Mouse (Mus musculus) cortical plate, adult 2 months (tissue): ENCODE results near the gene Gpbp1. TPM values are rescaled to one million over a fixed set of nuclear protein-coding genes. Genes with fewer than 3 reads are reported as not detected.
A peak's percentile ranks its signal among the peaks of the same experiment; 100 is the strongest.

Source experiments
- H3K27ac ChIP-seq: fragments of 200-500 bp; 2 replicates; pipeline ENCODE4 v1.5.1; 2012; ENCODE audit warnings: low read length, control low read depth, inconsistent platforms; ENCODE audit not compliant: insufficient read depth
- H3K4me1 ChIP-seq: fragments of 200-500 bp; 2 replicates; pipeline ENCODE4 v1.6.1; 2011; ENCODE audit warnings: low read length; ENCODE audit not compliant: control insufficient read depth, insufficient read depth
- H3K4me3 ChIP-seq: fragments of 200-500 bp; 2 replicates; pipeline ENCODE4 v1.5.1; 2011; ENCODE audit warnings: mild to moderate bottlenecking, low read length, control low read depth; ENCODE audit not compliant: insufficient read depth
- CTCF ChIP-seq: fragments of 200-500 bp; IDR thresholded peaks from 2 replicates; pipeline ENCODE4 v1.5.1; 2011; ENCODE audit warnings: mild to moderate bottlenecking, control low read depth, low read length; ENCODE audit not compliant: insufficient read depth; ENCODE audit errors: extremely low read depth
- POLR2A ChIP-seq: fragments of 200-500 bp; IDR thresholded peaks from 2 replicates; pipeline ENCODE4 v1.6.1; 2011; ENCODE audit warnings: mild to moderate bottlenecking, low read length, control low read depth; ENCODE audit not compliant: insufficient read depth; ENCODE audit errors: extremely low read depth
- polyA plus RNA-seq: library from polyadenylated mRNA; depleted of rRNA; stranded (reverse); fragments of >200 nt; gene quantifications from 2 replicates; pipeline ENCODE4 v1.2.3, GENCODE M21; 2012; rRNA removed

Gene Gpbp1
- polyA plus RNA-seq = 45.4 and 47.8 TPM in 2 replicates

- no peaks in the 10 kb centered on the region for H3K4me1 ChIP-seq
- peak within 1 kb of the TSS; percentile 99 for H3K27ac ChIP-seq
- peak; percentile 91 for TF ChIP-seq POLR2A
- TF ChIP-seq CTCF = no peak
- H3K4me3 ChIP-seq = peak within 1 kb of the TSS; percentile 31
These were observed at the start of gene Gpbp1 for GRCm38 (mm10) chr13:111489802-111490723. Gene Gpbp1 (minus strand): TSS chr13:111490111.

- TF ChIP-seq CTCF = no peak
- TF ChIP-seq POLR2A = no peak
- no peak overlapping the region for H3K4me3 ChIP-seq
- H3K27ac ChIP-seq = no peak overlapping the region
- H3K4me1 ChIP-seq = no peaks in the 10 kb centered on the region
These were observed 47.8 kb upstream of the Gpbp1 start for GRCm38 (mm10) chr13:111537718-111538117.

DNA sequence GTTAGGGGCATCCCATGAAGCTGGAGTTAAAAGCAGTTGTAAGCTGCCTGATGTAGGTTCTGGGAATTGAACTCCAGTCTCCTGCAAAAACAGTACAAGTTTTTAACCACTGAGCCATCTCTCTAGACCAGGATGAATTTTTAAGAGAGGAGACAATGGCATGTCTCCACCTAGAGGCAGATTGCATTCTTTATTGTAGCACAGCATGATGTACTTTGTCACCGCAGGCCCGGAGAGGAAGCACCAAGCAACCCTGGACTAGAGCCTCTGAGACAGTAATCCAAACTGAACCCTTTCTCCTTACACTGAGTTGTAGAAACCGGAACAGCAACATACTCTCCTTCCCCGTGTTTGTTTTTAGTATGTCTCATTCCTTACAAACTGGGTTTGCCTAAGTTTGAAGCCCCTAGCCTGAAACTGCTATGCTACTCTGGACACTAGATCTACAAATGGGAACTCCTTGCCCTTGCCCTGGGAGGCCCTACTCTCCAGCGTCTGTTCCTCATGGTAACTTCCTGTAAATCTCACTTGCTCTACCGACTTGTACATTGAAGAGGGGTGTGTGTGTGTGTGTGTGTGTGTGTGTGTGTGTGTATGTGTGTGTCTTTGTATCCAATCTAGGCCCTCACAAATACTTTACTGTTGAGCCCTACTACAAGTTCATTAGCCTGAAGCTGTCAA, 46.4 kb upstream of the Gpbp1 start:
- no peak for TF ChIP-seq CTCF
- no peak for TF ChIP-seq POLR2A
- H3K4me1 ChIP-seq = no peaks in the 10 kb centered on the region
- H3K27ac ChIP-seq = no peak overlapping the region
- no peak overlapping the region for H3K4me3 ChIP-seq

- TF ChIP-seq POLR2A = no peak
- TF ChIP-seq CTCF = 0 out of 2 replicates have a peak, but pooled peaks have one; percentile 5
- H3K4me1 ChIP-seq = no peaks in the 10 kb centered on the region
These were observed 44.2 kb upstream of the Gpbp1 start for GRCm38 (mm10) chr13:111534131-111534530.

DNA sequence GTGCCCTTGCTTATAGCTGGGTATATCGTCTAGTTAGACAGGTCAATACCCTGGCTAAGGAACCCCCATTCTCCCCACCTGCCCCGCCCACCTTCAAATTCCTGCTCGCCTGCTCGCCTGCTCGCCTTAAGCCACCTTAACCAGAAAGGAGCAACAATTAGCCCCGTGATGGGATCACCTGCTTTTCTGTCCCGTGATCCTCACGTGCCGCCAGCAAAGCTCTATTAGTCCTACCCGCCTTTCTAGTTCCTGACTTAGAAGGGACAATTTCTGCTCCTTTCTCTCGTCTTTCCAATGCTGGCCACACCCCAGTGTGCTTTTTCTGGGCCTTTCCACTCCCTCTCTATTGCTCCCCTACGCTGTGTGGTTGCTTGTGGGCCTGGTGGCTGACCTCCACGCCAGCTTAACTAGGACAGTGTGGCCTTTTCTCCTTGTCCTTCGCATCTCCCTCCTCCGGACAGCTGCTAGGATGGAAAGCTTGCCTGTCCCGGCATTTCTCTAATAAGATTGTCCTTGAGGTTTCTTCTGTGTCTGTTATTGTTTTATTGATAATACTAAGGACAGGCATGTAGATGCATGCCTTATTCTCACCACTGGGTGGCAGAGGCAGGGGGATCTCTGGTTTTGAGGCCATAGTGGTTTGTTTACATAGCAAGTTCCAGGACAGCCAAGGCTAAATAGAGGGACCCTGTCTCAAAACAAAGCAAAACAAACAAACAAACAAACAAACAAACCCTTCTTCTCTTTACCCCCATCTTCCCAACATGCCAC, 42.5 kb upstream of the Gpbp1 start:
- TF ChIP-seq POLR2A = no peak
- no peak overlapping the region for H3K27ac ChIP-seq
- H3K4me1 ChIP-seq = no peaks in the 10 kb centered on the region
- H3K4me3 ChIP-seq = no peak overlapping the region

More at GRCm38 (mm10) chr13:111534131-111534530, 44.2 kb upstream of the Gpbp1 start:
- H3K4me3 ChIP-seq = no peak overlapping the region
- no peak overlapping the region for H3K27ac ChIP-seq

- H3K27ac ChIP-seq = no peak overlapping the region
- TF ChIP-seq POLR2A = no peak
- no peak for TF ChIP-seq CTCF
- no peak overlapping the region for H3K4me3 ChIP-seq
- H3K4me1 ChIP-seq = no peaks in the 10 kb centered on the region
These were observed 41.8 kb upstream of the Gpbp1 start for GRCm38 (mm10) chr13:111531701-111532100.

DNA sequence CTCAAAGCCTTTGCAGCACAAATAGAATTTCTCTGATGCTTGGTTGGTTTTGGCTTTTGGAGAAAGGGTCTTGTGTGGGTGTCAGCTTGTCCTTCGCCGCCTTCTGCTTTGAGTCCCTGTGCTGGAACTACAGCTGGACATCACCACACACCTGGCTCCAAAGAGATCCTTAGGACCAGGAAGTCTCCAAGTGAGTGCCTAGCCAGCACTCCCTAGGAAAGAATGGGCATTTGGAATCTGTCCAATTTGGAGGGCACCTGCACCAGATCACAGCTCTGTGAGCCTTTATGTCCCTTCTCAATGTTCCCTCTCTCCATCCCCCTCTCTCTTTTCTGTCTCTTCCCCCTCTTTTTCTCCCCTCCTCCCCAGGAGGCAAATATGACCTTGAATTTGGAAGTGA, 34.4 kb upstream of the Gpbp1 start:
- Histone ChIP-seq H3K4me1 (no peaks in the 10 kb centered on the region), H3K4me3 (no peak overlapping the region)
- no peak for TF ChIP-seq POLR2A
- TF ChIP-seq CTCF = no peak

DNA sequence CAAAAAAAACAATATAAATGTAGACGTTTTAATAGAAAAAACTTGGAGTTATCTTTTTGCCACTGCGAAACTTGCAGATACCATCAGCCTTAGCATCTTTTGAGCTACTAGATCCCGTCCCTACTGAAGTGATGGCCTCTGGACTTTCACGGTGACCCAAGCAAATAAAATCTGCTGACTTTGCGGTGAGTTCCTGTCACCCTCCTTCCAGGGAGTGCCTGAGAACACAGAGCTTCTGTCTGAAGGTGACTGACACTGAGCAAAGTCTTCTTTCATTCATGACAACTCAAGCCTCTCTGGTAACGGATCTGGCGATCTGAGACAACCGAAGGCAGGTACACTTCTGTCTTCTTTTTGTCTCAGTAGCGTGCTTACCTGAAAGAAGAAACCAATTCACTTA, 32.4 kb upstream of the Gpbp1 start:
- H3K27ac ChIP-seq = no peak overlapping the region
- no peak overlapping the region for H3K4me3 ChIP-seq
- no peaks in the 10 kb centered on the region for H3K4me1 ChIP-seq
- no peak for TF ChIP-seq CTCF
- no peak for TF ChIP-seq POLR2A

More for the DNA sequence above, 34.4 kb upstream of the Gpbp1 start:
- H3K27ac ChIP-seq = no peak overlapping the region

GRCm38 (mm10) chr13:111520456-111520855, 30.5 kb upstream of the Gpbp1 start:
- Histone ChIP-seq H3K4me1 (no peaks in the 10 kb centered on the region), H3K27ac (no peak overlapping the region), H3K4me3 (no peak overlapping the region)
- no peak for TF ChIP-seq CTCF
- TF ChIP-seq POLR2A = no peak
